Mouse (Mus musculus) heart, postnatal 14 days (tissue): ENCODE results near the gene Pgrmc1. TPM values are rescaled to one million over a fixed set of nuclear protein-coding genes. Genes with fewer than 3 reads are reported as not detected.

Source experiments
- DNase-seq, 2 experiments: peaks; one replicate each; pipeline ENCODE4 v3.0.0; 2021 to 2022
- intact Hi-C: fragments of 180-260 bp; cut with DNase I; formaldehyde crosslinking; loops from one replicate; pipeline ENCODE4 v1.15.1; 2025
- total RNA-seq, 2 experiments: library from RNA; stranded (reverse); gene quantifications; 2 replicates each; pipeline ENCODE4 v1.2.3; 2021

The Pgrmc1 gene
- total RNA-seq, 2 experiments from 2014 or later, result 27.7 to 29.4 TPM

GRCm38 (mm10) chrX:36599656-36600055 is 1.6 kb downstream of the Pgrmc1 start:
- intact Hi-C loops, result no loop called here
- no peak for DNase-seq

GRCm38 (mm10) chrX:36600066-36600465 is 2.1 kb downstream of the Pgrmc1 start:
- intact Hi-C loops, result no loop called here
- DNase-seq, result no peak

- intact Hi-C loops, result no loop called here
- DNase-seq, result no peak
Measured at GRCm38 (mm10) chrX:36602926-36603325, 4.9 kb downstream of the Pgrmc1 start.

- intact Hi-C loops, result no loop called here
- no peak for DNase-seq
Measured at GRCm38 (mm10) chrX:36604040-36604439, 6.0 kb downstream of the Pgrmc1 start.

GRCm38 (mm10) chrX:36609117-36609516 is 11.1 kb downstream of the Pgrmc1 start:
- DNase-seq, result no peak
- intact Hi-C loops, result no loop called here

GRCm38 (mm10) chrX:36628102-36628501 is 30.1 kb downstream of the Pgrmc1 start:
- intact Hi-C loops, result no loop called here

GRCm38 (mm10) chrX:36630771-36631170 is 32.8 kb downstream of the Pgrmc1 start:
- intact Hi-C loops, result no loop called here
- DNase-seq, result no peak

More at GRCm38 (mm10) chrX:36628102-36628501, 30.1 kb downstream of the Pgrmc1 start:
- no peak for DNase-seq

- DNase-seq, result peak; percentile 1 to 6
- intact Hi-C loops, result no loop called here
Measured at GRCm38 (mm10) chrX:36640046-36640445, 42.0 kb downstream of the Pgrmc1 start.

- intact Hi-C loops, result no loop called here
- peak; percentile 74 to 80 for DNase-seq
Measured at GRCm38 (mm10) chrX:36644657-36645551, 46.9 kb downstream of the Pgrmc1 start, which contains the start of gene Akap17b. Gene Akap17b, minus strand, starts transcription at chrX:36645395.

Other genes with a start within 250 kb of the Pgrmc1 start
- gene Gm6268, start 196.9 kb upstream of the Pgrmc1 start, total RNA-seq, result not detected
- not detected for gene Gm14569, start 106.4 kb upstream of the Pgrmc1 start, total RNA-seq
- 1 to 10 TPM; 1.9 to 2.2 TPM for gene Akap17b, start 47.2 kb downstream of the Pgrmc1 start, total RNA-seq
- gene Slc25a43, start 145.5 kb downstream of the Pgrmc1 start, total RNA-seq, result under 1 TPM; 0.32 to 0.38 TPM
- 100 to 1,000 TPM; 545 to 681 TPM for gene Slc25a5, start 197.4 kb downstream of the Pgrmc1 start, total RNA-seq